Mouse (Mus musculus): Measurements from ENCODE around the gene Gatad2a. TPM values are rescaled to one million over a fixed set of nuclear protein-coding genes. Genes with fewer than 3 reads are reported as not detected.

Gene Gatad2a
- polyA plus RNA-seq, 1 experiment = 21.1 TPM

DNA sequence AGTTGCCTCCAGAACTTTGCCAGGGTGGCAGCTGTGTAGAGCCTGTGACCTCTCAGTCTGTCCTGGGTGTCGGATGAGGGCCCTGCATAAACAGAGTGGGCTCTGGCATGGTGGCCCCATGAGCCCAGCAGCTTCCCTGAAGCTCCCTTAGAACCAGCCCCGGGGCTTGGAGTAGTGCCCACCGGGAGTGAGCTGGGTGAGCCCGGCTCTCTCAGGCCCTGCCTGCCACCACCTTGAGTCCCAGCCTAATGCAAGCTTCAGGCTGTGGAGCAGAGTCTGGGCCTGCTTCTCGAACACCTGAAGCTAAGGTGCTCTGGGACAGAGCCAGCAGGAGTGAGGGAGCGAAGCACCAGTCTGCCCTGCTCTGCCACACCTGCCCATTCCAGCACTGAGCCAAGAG lies 125.3 kb downstream of the Gatad2a start:
- Histone ChIP-seq H3K27ac (ENCODE audit: insufficient read depth, low read length) (no peak overlapping the region), H3K4me3 (ENCODE audit: insufficient read depth, low read length) (no peak overlapping the region), H3K4me1 (ENCODE audit: control insufficient read depth, insufficient read depth, low read length) (peaks cover 3% of the 10 kb centered on the region; the same call in 1 of the 2 replicates)
- TF ChIP-seq POLR2A (IDR thresholded peaks at IDR 0.05; ENCODE audit: extremely low read depth, insufficient read depth, low read length) = no peak
- no peak for TF ChIP-seq CTCF (IDR thresholded peaks at IDR 0.05; ENCODE audit: extremely low read depth, insufficient read depth, low read length)

DNA sequence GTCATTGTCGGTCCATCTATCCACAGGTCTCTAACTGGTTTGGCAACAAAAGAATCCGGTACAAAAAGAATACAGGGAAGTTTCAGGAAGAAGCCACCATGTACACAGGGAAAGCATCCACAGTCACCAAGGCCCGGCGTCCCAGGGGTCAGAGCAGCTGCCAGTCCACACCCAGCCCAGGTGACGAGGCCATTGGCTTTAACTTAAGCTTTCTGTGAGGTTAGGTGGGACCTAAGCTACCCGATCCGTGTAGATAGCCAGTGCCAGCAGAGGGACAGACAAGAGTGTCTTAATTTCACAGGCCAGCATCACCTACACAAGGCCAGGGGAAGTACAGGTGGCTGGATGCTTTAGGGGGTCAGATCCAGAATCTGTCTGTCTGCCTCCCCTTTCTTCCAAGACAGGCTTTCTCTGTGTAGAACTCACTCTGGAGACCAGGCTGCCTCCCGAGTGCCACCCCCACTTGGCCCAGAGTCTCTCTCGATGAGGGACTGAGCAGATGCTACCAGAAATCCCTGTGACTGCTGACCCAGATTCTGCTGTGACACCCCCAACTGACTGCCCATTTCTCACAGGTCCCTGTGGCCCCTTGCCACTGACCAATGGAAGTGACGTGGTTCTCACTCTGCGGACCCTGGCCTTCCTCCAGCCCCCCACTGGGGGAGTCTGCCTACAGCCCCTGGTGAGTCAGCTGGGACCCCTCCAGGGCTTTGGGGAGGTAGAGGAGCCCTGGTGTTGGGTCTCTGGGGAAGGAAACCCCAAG lies 126.0 kb downstream of the Gatad2a start:
- no peak overlapping the region for H3K4me3 ChIP-seq (ENCODE audit: insufficient read depth, low read length)
- no peak overlapping the region for H3K27ac ChIP-seq (ENCODE audit: insufficient read depth, low read length)
- peaks cover 3% of the 10 kb centered on the region; the same call in 1 of the 2 replicates for H3K4me1 ChIP-seq (ENCODE audit: control insufficient read depth, insufficient read depth, low read length)
- TF ChIP-seq CTCF (IDR thresholded peaks at IDR 0.05; ENCODE audit: extremely low read depth, insufficient read depth, low read length) (no peak), POLR2A (IDR thresholded peaks at IDR 0.05; ENCODE audit: extremely low read depth, insufficient read depth, low read length) (no peak)

DNA sequence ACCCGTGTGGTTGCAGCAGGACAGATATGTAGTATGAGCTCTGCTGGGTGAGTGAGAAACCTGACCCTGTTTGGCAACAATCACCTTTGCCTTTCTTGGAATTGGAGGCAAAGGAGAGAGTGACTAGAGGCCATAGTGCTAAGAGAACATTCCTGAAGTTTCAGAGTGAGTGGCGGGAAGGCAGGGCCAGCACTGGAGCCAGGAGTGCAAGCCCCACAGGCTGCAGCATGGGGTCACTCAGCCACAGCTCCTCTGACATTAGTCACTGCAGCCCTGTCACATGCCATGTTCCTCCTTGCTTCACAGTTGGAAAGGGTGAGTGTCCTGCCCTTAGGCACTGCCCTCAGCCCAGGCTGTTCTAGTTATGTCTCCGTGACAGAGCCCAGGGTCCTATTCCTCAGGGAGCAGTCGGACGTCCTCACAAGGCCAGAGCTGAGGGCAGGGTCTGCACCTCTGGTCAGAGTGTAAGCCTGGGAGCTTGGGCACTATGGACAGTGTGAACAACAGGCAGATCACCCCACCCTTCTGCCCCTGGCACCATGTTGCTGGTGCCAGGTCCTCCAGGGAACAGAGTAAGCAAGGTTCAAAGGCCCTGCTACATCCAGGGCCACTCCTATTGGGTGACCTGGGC lies 128.4 kb downstream of the Gatad2a start:
- no peak overlapping the region for H3K4me3 ChIP-seq (ENCODE audit: insufficient read depth, low read length)
- H3K4me1 ChIP-seq (ENCODE audit: control insufficient read depth, insufficient read depth, low read length) = peaks cover 5% of the 10 kb centered on the region
- TF ChIP-seq CTCF (IDR thresholded peaks at IDR 0.05; ENCODE audit: extremely low read depth, insufficient read depth, low read length) (no peak), POLR2A (IDR thresholded peaks at IDR 0.05; ENCODE audit: extremely low read depth, insufficient read depth, low read length) (no peak)
- no peak overlapping the region for H3K27ac ChIP-seq (ENCODE audit: insufficient read depth, low read length)

DNA sequence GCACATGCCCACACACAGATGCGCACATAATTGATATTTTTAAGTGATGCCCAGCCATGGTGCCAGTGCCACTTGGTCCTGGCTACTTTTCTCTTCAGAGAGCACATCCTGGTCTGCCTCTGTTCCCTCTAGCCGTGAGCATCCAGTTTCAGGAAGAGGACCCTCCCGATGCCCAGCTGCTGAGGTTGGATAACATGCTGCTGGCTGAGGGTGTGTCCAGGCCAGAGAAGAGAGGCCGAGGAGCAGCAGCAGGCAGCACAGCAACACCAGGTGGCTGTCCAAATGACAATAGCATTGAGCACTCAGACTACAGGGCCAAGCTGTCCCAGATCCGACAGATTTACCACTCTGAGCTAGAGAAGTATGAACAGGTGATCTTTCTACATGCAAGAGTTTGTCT lies 132.0 kb downstream of the Gatad2a start:
- no peak overlapping the region for H3K4me3 ChIP-seq (ENCODE audit: insufficient read depth, low read length)
- peaks cover 2% of the 10 kb centered on the region for H3K4me1 ChIP-seq (ENCODE audit: control insufficient read depth, insufficient read depth, low read length)
- TF ChIP-seq POLR2A (IDR thresholded peaks at IDR 0.05; ENCODE audit: extremely low read depth, insufficient read depth, low read length) = no peak
- no peak for TF ChIP-seq CTCF (IDR thresholded peaks at IDR 0.05; ENCODE audit: extremely low read depth, insufficient read depth, low read length)
- no peak overlapping the region for H3K27ac ChIP-seq (ENCODE audit: insufficient read depth, low read length)

DNA sequence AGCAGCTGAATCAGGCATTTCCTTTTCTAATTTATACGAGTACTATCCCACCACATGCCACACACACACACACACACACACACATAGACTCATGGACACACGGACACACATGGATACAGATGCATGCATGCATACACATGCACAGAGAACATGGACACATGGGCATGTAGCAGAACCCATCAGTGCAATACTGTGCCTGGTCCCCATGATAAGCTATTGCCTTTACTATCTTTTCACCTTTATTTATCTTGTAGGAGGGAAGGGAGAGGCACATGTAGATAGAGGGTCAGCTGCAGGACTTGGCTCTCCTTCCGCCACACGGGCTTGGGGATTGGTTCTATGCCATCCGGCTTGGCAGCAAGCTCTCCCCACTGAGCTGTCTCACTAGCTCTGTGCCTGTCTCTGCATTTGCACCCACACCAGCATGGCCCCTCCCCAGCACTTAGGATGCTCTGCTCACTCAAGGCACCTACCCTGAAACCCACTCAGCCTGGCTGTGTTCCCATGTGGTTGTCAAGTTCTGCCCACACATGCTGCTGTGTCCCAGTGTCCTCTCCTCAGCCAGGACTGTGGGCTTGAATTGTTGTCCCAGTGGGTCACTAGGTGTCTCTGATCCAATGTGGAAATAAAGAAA lies 132.7 kb downstream of the Gatad2a start:
- H3K27ac ChIP-seq (ENCODE audit: insufficient read depth, low read length) = no peak overlapping the region
- no peak for TF ChIP-seq CTCF (IDR thresholded peaks at IDR 0.05; ENCODE audit: extremely low read depth, insufficient read depth, low read length)
- no peak for TF ChIP-seq POLR2A (IDR thresholded peaks at IDR 0.05; ENCODE audit: extremely low read depth, insufficient read depth, low read length)
- H3K4me1 ChIP-seq (ENCODE audit: control insufficient read depth, insufficient read depth, low read length) = peaks cover 2% of the 10 kb centered on the region
- no peak overlapping the region for H3K4me3 ChIP-seq (ENCODE audit: insufficient read depth, low read length)

DNA sequence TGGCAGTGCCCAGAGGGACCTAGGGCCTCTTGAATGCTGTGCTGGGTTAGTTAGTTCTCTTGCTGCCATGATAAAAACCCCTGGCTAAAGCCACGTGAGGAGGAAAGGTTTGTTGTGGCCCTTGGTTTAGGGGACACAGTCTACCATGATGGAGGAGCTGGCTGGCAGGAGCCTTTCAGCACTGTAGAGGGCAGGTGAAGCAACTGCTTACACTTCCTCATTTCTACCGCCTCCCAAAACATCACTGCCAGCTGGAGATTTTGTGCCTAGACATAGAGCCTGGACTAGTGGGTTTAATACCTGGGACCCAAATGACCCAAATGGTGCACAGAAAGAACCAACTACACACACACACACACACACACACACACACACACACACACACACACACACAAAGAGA lies 134.9 kb downstream of the Gatad2a start:
- Histone ChIP-seq H3K4me3 (ENCODE audit: insufficient read depth, low read length) (no peak overlapping the region), H3K27ac (ENCODE audit: insufficient read depth, low read length) (no peak overlapping the region), H3K4me1 (ENCODE audit: control insufficient read depth, insufficient read depth, low read length) (peaks cover 2% of the 10 kb centered on the region)
- TF ChIP-seq CTCF (IDR thresholded peaks at IDR 0.05; ENCODE audit: extremely low read depth, insufficient read depth, low read length) = no peak
- no peak for TF ChIP-seq POLR2A (IDR thresholded peaks at IDR 0.05; ENCODE audit: extremely low read depth, insufficient read depth, low read length)

DNA sequence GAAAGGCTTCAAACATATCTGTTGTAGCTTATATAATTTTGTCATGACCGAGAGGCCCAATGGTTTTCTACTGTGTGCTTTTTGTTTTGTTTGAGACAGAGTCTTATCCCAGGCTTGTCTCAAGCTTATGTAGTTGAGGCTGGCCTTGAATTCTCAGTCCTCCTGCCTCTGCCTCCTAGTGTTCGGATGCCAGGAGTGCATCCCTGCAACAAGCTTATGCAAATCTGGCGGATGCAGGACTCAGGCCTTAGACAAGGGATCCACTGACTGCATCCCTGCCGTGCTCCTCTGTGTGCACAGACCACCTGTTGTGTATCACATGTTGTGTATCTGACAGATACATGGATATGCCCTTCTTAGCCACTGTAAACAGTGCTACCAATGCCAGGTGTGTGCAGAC lies 135.4 kb downstream of the Gatad2a start:
- H3K4me1 ChIP-seq (ENCODE audit: control insufficient read depth, insufficient read depth, low read length) = peaks cover 2% of the 10 kb centered on the region
- no peak overlapping the region for H3K4me3 ChIP-seq (ENCODE audit: insufficient read depth, low read length)
- TF ChIP-seq POLR2A (IDR thresholded peaks at IDR 0.05; ENCODE audit: extremely low read depth, insufficient read depth, low read length) (no peak), CTCF (IDR thresholded peaks at IDR 0.05; ENCODE audit: extremely low read depth, insufficient read depth, low read length) (no peak)
- H3K27ac ChIP-seq (ENCODE audit: insufficient read depth, low read length) = no peak overlapping the region

Other genes with a start within 250 kb of the Gatad2a start
- gene Zfp963, start 246.4 kb downstream of the Gatad2a start, polyA plus RNA-seq (2012; rRNA removed) = 6.2 and 6.4 TPM in 2 replicates
- gene Gm20422, start 221.5 kb downstream of the Gatad2a start, polyA plus RNA-seq (2012; rRNA removed) = 0.15 and 1.3 TPM in 2 replicates
- 49.2 and 51.6 TPM in 2 replicates for gene Atp13a1, start 205.2 kb downstream of the Gatad2a start, polyA plus RNA-seq (2012; rRNA removed)
- 20.3 TPM in 2 replicates for gene Zfp866, start 205.2 kb downstream of the Gatad2a start, polyA plus RNA-seq (2012; rRNA removed)
- gene Gmip, start 187.7 kb downstream of the Gatad2a start, polyA plus RNA-seq (2012; rRNA removed) = 15.7 and 16.1 TPM in 2 replicates
- gene Lpar2, start 174.0 kb downstream of the Gatad2a start, polyA plus RNA-seq (2012; rRNA removed) = 0.53 and 0.54 TPM in 2 replicates
- 32.0 and 35.4 TPM in 2 replicates for gene Pbx4, start 163.9 kb downstream of the Gatad2a start, polyA plus RNA-seq (2012; rRNA removed)
- gene Cilp2, start 108.7 kb downstream of the Gatad2a start, polyA plus RNA-seq (2012; rRNA removed) = 0.89 and 1.4 TPM in 2 replicates
- gene Tssk6, start 94.2 kb downstream of the Gatad2a start, polyA plus RNA-seq (2012; rRNA removed) = 0.29 and 0.40 TPM in 2 replicates
- gene Ndufa13, start 93.8 kb downstream of the Gatad2a start, polyA plus RNA-seq (2012; rRNA removed) = 182 and 184 TPM in 2 replicates
- 34.2 and 35.7 TPM in 2 replicates for gene Yjefn3, start 93.7 kb downstream of the Gatad2a start, polyA plus RNA-seq (2012; rRNA removed)
- gene Mau2, start 46.4 kb upstream of the Gatad2a start, polyA plus RNA-seq (2012; rRNA removed) = 80.5 and 86.1 TPM in 2 replicates
- gene Sugp1, start 46.4 kb upstream of the Gatad2a start, polyA plus RNA-seq (2012; rRNA removed) = 34.5 and 37.4 TPM in 2 replicates
- gene Tm6sf2, start 76.5 kb upstream of the Gatad2a start, polyA plus RNA-seq (2012; rRNA removed) = 4.8 and 6.4 TPM in 2 replicates
- 65.4 and 69.9 TPM in 2 replicates for gene Hapln4, start 87.1 kb upstream of the Gatad2a start, polyA plus RNA-seq (2012; rRNA removed)
- gene Ncan, start 124.5 kb upstream of the Gatad2a start, polyA plus RNA-seq (2012; rRNA removed) = 79.0 and 82.5 TPM in 2 replicates
- 22.5 and 25.2 TPM in 2 replicates for gene Nr2c2ap, start 134.9 kb upstream of the Gatad2a start, polyA plus RNA-seq (2012; rRNA removed)
- gene Rfxank, start 142.8 kb upstream of the Gatad2a start, polyA plus RNA-seq (2012; rRNA removed) = 18.0 and 18.5 TPM in 2 replicates
- 107 and 108 TPM in 2 replicates for gene Borcs8, start 143.1 kb upstream of the Gatad2a start, polyA plus RNA-seq (2012; rRNA removed)
- gene Mef2b, start 143.3 kb upstream of the Gatad2a start, polyA plus RNA-seq (2012; rRNA removed) = 0.17 and 0.19 TPM in 2 replicates
- gene Tmem161a, start 176.0 kb upstream of the Gatad2a start, polyA plus RNA-seq (2012; rRNA removed) = 55.9 and 74.3 TPM in 2 replicates
- 55.9 and 56.8 TPM in 2 replicates for gene Slc25a42, start 215.9 kb upstream of the Gatad2a start, polyA plus RNA-seq (2012; rRNA removed)
- gene Sugp2, start 237.8 kb upstream of the Gatad2a start, polyA plus RNA-seq (2012; rRNA removed) = 105 and 121 TPM in 2 replicates
- gene Armc6, start 238.1 kb upstream of the Gatad2a start, polyA plus RNA-seq (2012; rRNA removed) = 55.9 and 58.0 TPM in 2 replicates

Measured in cortical plate, adult 2 months (tissue).